ENCODE assay signal across 9 mouse cellular contexts in the genomic region with DNA sequence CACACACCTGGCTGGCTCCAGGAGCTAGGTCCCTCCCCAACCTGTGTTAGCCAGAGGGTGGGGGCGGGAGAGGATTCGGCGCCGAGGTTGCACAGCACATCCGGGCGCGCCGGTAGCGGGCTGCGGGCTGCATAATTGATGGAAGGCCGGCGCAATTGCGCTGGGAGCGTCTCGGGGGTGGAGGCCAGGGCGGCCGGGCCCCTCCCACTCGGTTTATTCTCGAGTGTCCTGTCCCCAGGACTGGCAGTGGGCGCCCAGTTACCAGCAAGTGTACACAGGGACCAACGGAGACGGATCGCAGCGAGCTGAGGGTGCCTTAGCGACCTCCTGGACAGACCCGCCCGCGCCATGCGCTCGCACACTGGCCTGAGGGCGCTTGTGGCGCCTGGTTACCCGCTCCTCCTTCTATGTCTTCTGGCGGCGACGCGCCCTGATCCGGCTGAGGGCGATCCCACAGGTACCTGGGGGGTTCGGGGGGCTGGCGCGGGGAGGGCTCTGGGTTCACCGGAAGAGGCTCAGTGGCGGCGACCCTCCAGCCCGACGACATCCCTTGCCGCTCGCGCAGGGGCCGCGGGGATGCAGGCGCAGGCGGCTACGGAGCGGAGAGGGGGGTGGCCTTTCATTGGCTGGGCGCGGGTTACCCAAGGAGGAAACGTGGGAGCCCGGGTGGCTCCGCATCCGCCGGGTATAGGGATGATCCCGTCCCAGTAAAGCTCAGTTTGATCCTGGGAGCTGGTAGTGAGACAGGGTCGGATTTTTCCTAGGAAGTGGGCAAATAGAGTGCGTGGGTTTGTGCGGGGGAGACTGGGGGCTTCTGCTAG. TPM values are rescaled to one million over a fixed set of nuclear protein-coding genes. Genes with fewer than 3 reads are reported as not detected.
A peak's percentile ranks its signal among the peaks of the same experiment; 100 is the strongest.
DNase-seq lines count a peak whose midpoint lies in the region; ATAC-seq and TF ChIP-seq lines count a peak whose summit lies in the region.
"Had no signal": no experiment of that assay in that cellular context is flagged by ENCODE, and none has a peak within 500 bp of the region (broad histone marks: within the 10 kb centered on the region; RNA-seq: fewer than 3 reads in every experiment).

Gm17509 (minus strand) TSS at position 575 of the 821 bp plus-strand sequence.

- no peak for TF ChIP-seq CTCF in cortical plate, adult 2 months (IDR thresholded peaks at IDR 0.05; ENCODE audit: extremely low read depth, insufficient read depth, low read length)
- no peak for TF ChIP-seq CTCF in heart, adult 2 months (IDR thresholded peaks at IDR 0.05)
- TF ChIP-seq CTCF in kidney, adult 2 months (conservative IDR thresholded peaks at IDR 0.05; ENCODE audit: insufficient read depth, insufficient read length, low read depth, low read length) = no peak

- H3K27me3 ChIP-seq in heart, adult 2 months (ENCODE audit: control insufficient read depth, insufficient read depth, low read length) = peaks cover 9% of the 10 kb centered on the region
- 0 out of 2 replicates have a peak, but pooled peaks cover 2% of the 10 kb centered on the region for H3K27me3 ChIP-seq in kidney, adult 2 months (replicated peaks; ENCODE audit: control insufficient read depth, insufficient read depth, low read length)
- no peaks in the 10 kb centered on the region for H3K27me3 ChIP-seq in limb, embryonic 14.5 days (ENCODE audit: control insufficient read depth, insufficient read depth, low read length)
- H3K27me3 ChIP-seq in midbrain, embryonic 13.5 days = 0 out of 2 replicates have a peak, but pooled peaks cover 3% of the 10 kb centered on the region

- 1% methylated on average over 67 of the region's 67 CpGs for WGBS in heart, adult 2 months
- under 1% methylated on average over 67 of the region's 67 CpGs for WGBS in kidney, adult 2 months
- under 1% methylated on average over 50 of the region's 67 CpGs for WGBS in limb, embryonic 14.5 days
- under 1% methylated on average over 66 of the region's 67 CpGs for WGBS in midbrain, embryonic 13.5 days

- H3K4me3 ChIP-seq in cortical plate, adult 2 months (ENCODE audit: insufficient read depth, low read length) = peak within 1 kb of the TSS; percentile 92
- peak within 1 kb of the TSS; percentile 33 for H3K4me3 ChIP-seq in heart, adult 2 months
- peak within 1 kb of the TSS; percentile 54 for H3K4me3 ChIP-seq in kidney, adult 2 months (ENCODE audit: insufficient read depth, low read depth, low read length)
- H3K4me3 ChIP-seq in limb, embryonic 14.5 days (replicated peaks; ENCODE audit: low read length) = peak within 1 kb of the TSS; percentile 66
- peak within 1 kb of the TSS; percentile 76 for H3K4me3 ChIP-seq in midbrain, embryonic 13.5 days (replicated peaks)

- no peak for TF ChIP-seq EP300 in heart, adult 2 months (IDR thresholded peaks at IDR 0.05; ENCODE audit: insufficient read depth, low read depth, low read length)

- H3K27ac ChIP-seq in cortical plate, adult 2 months (ENCODE audit: insufficient read depth, low read length) = peak within 1 kb of the TSS; percentile 92
- H3K27ac ChIP-seq in heart, adult 2 months = no peak within 1 kb of the TSS
- no peak within 1 kb of the TSS for H3K27ac ChIP-seq in kidney, adult 2 months (ENCODE audit: insufficient read depth, low read depth, low read length)
- no peak within 1 kb of the TSS for H3K27ac ChIP-seq in limb, embryonic 14.5 days (replicated peaks; ENCODE audit: low read depth, low read length)
- H3K27ac ChIP-seq in midbrain, embryonic 13.5 days = peak within 1 kb of the TSS; percentile 70

- peak within 1 kb of the TSS; percentile 50 for H3K9ac ChIP-seq in heart, adult 2 months (ENCODE audit: low read depth, low read length)
- H3K9ac ChIP-seq in limb, embryonic 14.5 days (ENCODE audit: low read depth, low read length, severe bottlenecking) = peak within 1 kb of the TSS; percentile 69
- H3K9ac ChIP-seq in midbrain, embryonic 13.5 days (replicated peaks) = peak within 1 kb of the TSS; percentile 72

- ATAC-seq in limb, embryonic 14.5 days (ENCODE audit: low FRiP score, low read depth) = peak; percentile 83
- peak; percentile 93 for ATAC-seq in midbrain, embryonic 13.5 days

- peak; percentile 37; the same call in 1 of the 2 replicates for TF ChIP-seq POLR2A in cortical plate, adult 2 months (IDR thresholded peaks at IDR 0.05; ENCODE audit: extremely low read depth, insufficient read depth, low read length)
- TF ChIP-seq POLR2A in heart, adult 2 months (IDR thresholded peaks at IDR 0.05; ENCODE audit: insufficient read depth, low read depth, low read length) = no peak
- no peak for TF ChIP-seq POLR2A in kidney, adult 2 months (IDR thresholded peaks at IDR 0.05; ENCODE audit: low read depth, low read length)
- TF ChIP-seq POLR2A in limb, embryonic 14.5 days (IDR thresholded peaks at IDR 0.05; ENCODE audit: borderline replicate concordance, extremely low read depth, insufficient read depth, insufficient read length) = no peak

- peak within 1 kb of the TSS; percentile 94 for H3K4me2 ChIP-seq in limb, embryonic 14.5 days (replicated peaks; ENCODE audit: low read depth, low read length, severe bottlenecking)
- H3K4me2 ChIP-seq in midbrain, embryonic 13.5 days (replicated peaks) = peak within 1 kb of the TSS; percentile 70

- peaks cover 2% of the 10 kb centered on the region; the same call in 1 of the 2 replicates for H3K4me1 ChIP-seq in cortical plate, adult 2 months (ENCODE audit: control insufficient read depth, insufficient read depth, low read length)
- no peaks in the 10 kb centered on the region for H3K4me1 ChIP-seq in heart, adult 2 months (ENCODE audit: control insufficient read depth, insufficient read depth, low read length)
- H3K4me1 ChIP-seq in kidney, adult 2 months (ENCODE audit: control insufficient read depth, insufficient read depth, low read length) = no peaks in the 10 kb centered on the region
- peaks cover 10% of the 10 kb centered on the region for H3K4me1 ChIP-seq in limb, embryonic 14.5 days (ENCODE audit: control insufficient read depth, insufficient read depth, low read length)
- H3K4me1 ChIP-seq in midbrain, embryonic 13.5 days (replicated peaks) = peaks cover 31% of the 10 kb centered on the region

- DNase-seq in ovary, adult 18-20 months (ENCODE audit: low spot score) = peak; percentile 27
- no peak for DNase-seq in ovary, postnatal 10 days (ENCODE audit: low spot score)
- DNase-seq in heart, adult 2 months = peak; percentile 37 to 58
- peak; percentile 38 for DNase-seq in kidney, adult 2 months
- DNase-seq in limb, embryonic 14.5 days (ENCODE audit: low spot score) = no peak
- DNase-seq in spleen, postnatal 10 days (ENCODE audit: low spot score in 2 of 2) = peak; percentile 45 to 60

- H3K9me3 ChIP-seq in limb, embryonic 14.5 days (ENCODE audit: control insufficient read depth, low read length) = no peaks in the 10 kb centered on the region
- H3K9me3 ChIP-seq in midbrain, embryonic 13.5 days = no peaks in the 10 kb centered on the region

- intact Hi-C loops in heart, adult 2 months (cut with DNase I) = no loop called here

- no peaks in the 10 kb centered on the region for H3K36me3 ChIP-seq in heart, adult 2 months (ENCODE audit: control insufficient read depth, insufficient read depth, low read length)
- H3K36me3 ChIP-seq in kidney, adult 2 months (ENCODE audit: control insufficient read depth, insufficient read depth, low read length) = no peaks in the 10 kb centered on the region
- no peaks in the 10 kb centered on the region for H3K36me3 ChIP-seq in limb, embryonic 14.5 days (ENCODE audit: control insufficient read depth, insufficient read depth, low read length)
- H3K36me3 ChIP-seq in midbrain, embryonic 13.5 days = no peaks in the 10 kb centered on the region

- no peaks in the 10 kb centered on the region for H3K79me2 ChIP-seq in heart, adult 2 months (replicated peaks; ENCODE audit: control insufficient read depth, insufficient read depth, low read length)

RNA-seq across cellular contexts. Expression of gene Gm17509, which starts in this region (rescaled TPM):
- 1.5 and 2.0 TPM in 2 replicates for polyA plus RNA-seq in cortical plate, adult 2 months (2012; rRNA removed)
- total RNA-seq in heart, adult 2 months (2021) = not detected
- not detected in 2 replicates for polyA plus RNA-seq in heart, adult 2 months (2012; rRNA removed)
- 0.04 TPM in 1 of 2 replicates, not detected in the other for polyA plus RNA-seq in kidney, adult 2 months (2012; rRNA removed)
- 0.20 and 0.26 TPM in 2 replicates for polyA plus RNA-seq in limb, embryonic 14.5 days (2012; rRNA removed)
- polyA plus RNA-seq in limb, embryonic 14.5 days (2014; fragmentation: Nextera tagmentation; extraction: Ambion mirVana) = 0.08 and 0.15 TPM in 2 replicates
- 0.68 and 0.71 TPM in 2 replicates for polyA plus RNA-seq in midbrain, embryonic 13.5 days (2015; fragmentation: Nextera tagmentation; extraction: Ambion mirVana)
- total RNA-seq: MEL had no signal

Comparison
In these comparisons a context has a peak if more than half of its experiments do, and no peak if none do; other contexts are left out.
1. DNase-seq: peak in ovary, adult 18-20 months (single experiment) and spleen, postnatal 10 days (2 of 2); none in ovary, postnatal 10 days (single experiment) and limb, embryonic 14.5 days (single experiment).
2. Peak in DNase-seq, H3K4me3 ChIP-seq and H3K9ac ChIP-seq in heart, adult 2 months; RNA of the gene not detected or under 1 TPM.
3. Peak in DNase-seq and H3K4me3 ChIP-seq in kidney, adult 2 months; RNA of the gene not detected or under 1 TPM.
4. Peak in ATAC-seq, H3K4me3 ChIP-seq, H3K9ac ChIP-seq and H3K4me2 ChIP-seq in limb, embryonic 14.5 days; RNA of the gene not detected or under 1 TPM.
5. Peak in ATAC-seq, H3K4me3 ChIP-seq, H3K27ac ChIP-seq, H3K9ac ChIP-seq and H3K4me2 ChIP-seq in midbrain, embryonic 13.5 days; RNA of the gene not detected or under 1 TPM.
6. H3K4me3 ChIP-seq: peak in every context shown above with its lines; median percentile 92 in cortical plate, adult 2 months; 76 in midbrain, embryonic 13.5 days; 66 in limb, embryonic 14.5 days; 54 in kidney, adult 2 months; 33 in heart, adult 2 months.
7. Peak in every context shown above with its lines, with median percentiles within 50 percentile points of each other: H3K9ac ChIP-seq.